Mouse (Mus musculus) right cerebral cortex, postnatal 4 days (tissue): ENCODE measurements at regions not wholly inside any gene's neighbourhood (a gene's known extent, or its start where the extent isn't known, plus 50 kb on each side); places are given as distances from the start of the nearest gene placed in this dataset.

Experiments used
- DNase-seq: peaks from one replicate; pipeline ENCODE4 v3.0.0-alpha.2; 2022

GRCm38 (mm10) chr1:186572651-186573050 lies 133.1 kb downstream of the Tgfb2 start:
- DNase-seq = no peak

DNA sequence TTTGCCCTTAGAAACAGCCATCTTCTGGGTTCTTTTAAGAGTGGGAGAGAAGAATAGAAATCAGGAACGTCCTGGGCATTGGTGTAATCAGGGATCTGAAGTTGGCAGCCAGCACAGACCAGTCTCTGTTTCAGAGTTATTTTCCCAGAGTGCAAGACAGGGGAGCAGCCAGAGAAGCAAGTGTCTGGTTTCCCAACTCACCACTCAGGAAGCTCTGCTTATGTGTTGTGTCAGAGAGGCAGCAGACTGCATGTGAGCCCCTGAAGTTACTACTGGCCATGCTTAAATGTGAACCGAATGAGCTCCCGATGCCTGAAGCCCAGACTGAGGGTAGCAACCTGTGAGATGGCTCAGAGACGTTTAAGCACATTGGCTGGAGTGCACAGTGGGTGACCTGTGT lies 133.7 kb downstream of the Tgfb2 start:
- no peak for DNase-seq

GRCm38 (mm10) chr1:186568496-186568895 lies 137.3 kb downstream of the Tgfb2 start:
- no peak for DNase-seq

GRCm38 (mm10) chr1:186568076-186568475 lies 137.7 kb downstream of the Tgfb2 start:
- no peak for DNase-seq

DNA sequence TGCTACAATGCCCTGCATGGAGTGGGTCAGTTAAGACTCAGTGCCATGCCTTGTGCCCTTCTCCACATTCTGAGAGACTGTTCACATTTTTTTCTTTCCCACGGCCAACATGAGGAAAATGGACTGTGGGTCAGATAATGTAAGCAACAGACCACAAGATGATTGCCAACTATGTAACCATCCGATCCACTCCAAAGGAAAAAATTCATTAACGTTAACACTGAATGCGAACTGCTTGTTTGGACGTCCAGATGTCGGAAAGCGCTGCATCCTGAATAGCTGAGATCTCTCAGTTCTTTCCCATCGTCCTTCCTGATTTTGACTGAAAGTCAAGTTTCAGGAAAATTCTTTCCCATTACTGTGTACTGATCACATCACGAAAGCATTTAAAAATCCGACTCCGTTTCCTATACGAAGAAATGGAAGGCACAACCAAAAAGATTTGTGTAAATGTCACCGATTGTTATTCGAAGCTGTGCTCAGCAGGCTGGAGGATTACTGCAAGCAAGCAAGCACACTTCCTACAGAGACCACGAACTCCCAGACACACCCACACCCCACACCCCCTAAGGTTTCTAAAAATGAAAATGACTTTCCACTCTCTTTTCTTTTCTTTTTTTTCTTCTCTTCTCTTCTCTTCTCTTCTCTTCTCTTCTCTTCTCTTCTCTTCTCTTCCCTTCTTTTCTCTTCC lies 138.5 kb downstream of the Tgfb2 start:
- no peak for DNase-seq

GRCm38 (mm10) chr1:186562027-186562426 lies 143.8 kb downstream of the Tgfb2 start:
- DNase-seq = no peak

DNA sequence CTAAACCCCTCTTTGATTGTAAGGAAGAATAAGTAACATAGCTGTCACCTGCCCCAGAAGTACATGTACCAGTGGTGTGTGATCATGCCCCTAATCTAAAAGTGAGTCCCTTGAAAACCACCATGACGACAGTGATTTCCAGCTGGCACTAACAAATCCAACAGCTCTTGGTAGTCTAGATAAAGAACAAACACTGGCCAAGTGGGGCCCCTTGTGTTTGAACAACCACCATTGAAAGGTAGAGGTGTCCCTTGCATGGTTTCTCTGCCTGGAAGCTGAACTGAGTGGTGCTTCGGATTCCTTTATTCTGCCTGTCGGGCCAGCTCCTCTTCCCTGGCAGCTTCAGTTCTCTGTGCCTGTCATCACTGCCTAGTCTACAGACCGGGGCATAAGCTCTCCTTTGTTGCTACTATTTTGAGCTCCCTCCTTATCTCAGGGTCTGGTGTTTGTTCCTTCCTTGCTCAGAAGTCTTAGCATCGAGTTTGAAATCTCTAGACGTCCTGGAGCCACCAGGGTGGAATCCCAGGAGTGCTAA lies 150.3 kb downstream of the Tgfb2 start:
- no peak for DNase-seq

- DNase-seq = no peak
Measured at GRCm38 (mm10) chr1:186554520-186555010, 151.2 kb downstream of the Tgfb2 start.

DNA sequence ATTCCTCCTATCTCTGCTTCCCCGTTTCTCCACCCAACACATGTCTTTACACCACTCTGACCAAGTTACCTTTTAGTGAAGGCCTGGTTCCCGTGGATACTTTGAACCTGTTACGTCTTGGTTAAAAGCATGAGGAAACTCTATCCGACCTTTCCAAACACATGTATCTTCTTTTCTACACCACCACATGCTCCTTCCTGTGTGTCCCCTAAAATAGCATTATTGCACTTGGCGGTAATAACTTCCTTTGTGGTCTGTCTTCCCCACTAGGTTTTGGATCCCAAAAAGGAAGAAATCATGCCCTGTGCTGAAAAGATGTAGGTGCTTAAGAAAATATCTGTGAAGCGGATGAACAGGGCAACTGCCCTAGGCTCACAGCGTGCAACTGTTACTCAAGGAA lies 153.1 kb downstream of the Tgfb2 start:
- DNase-seq = no peak

DNA sequence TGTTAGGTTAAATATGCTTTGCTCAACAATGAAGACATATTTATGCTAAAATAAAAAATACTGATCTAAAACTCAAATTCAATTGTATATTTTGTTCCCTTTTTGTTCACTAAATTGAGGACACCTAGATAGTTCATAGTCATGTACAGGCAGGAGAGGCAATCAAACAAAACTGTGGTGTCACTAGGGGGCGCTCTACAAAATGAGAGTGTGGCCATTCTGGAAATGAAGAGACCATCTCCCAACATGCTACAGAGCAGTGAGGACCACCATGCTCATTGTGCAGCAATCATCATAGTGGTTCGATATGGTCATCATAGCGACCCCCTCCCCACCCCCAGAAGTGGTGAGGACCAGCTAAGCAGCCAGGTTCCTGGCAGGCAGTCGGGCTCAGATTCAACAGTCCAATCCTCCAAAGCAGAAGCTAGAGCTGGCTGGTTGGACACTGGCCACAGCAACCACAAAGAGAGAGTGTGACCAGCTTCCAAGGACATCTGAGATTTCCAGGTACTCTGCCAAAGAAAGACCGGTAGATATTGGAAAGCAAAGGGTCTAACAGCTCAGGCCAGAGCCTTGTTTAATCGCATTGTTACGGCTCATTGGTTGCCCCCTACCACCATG lies 155.4 kb downstream of the Tgfb2 start:
- DNase-seq = peak; percentile 19

GRCm38 (mm10) chr1:186549207-186549606 lies 156.6 kb downstream of the Tgfb2 start:
- no peak for DNase-seq

GRCm38 (mm10) chr1:186546386-186547185 lies 159.2 kb downstream of the Tgfb2 start:
- DNase-seq = no peak

GRCm38 (mm10) chr1:186540070-186540469 lies 165.7 kb downstream of the Tgfb2 start:
- DNase-seq = no peak

- no peak for DNase-seq
Measured at GRCm38 (mm10) chr1:186538233-186538632, 167.6 kb downstream of the Tgfb2 start.

DNA sequence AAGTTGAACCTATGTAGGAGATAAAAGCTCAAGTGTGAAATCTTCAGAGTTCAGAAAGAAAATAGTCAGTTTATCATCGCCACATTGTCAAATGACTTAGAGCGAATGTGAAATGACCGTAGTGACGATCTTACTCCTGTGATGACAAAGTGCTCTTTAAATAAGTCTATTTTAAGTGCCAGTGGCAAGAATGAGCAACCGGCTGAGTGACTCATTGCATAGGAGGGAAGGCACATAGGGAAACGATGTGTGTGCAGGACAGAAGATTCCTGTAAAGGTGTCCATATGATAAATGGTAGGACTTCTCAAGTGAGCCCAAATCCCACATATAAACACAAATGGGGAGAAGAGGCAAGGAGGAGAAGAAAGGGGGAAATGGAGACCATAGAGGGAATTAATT lies 189.8 kb downstream of the Tgfb2 start:
- no peak for DNase-seq

- no peak for DNase-seq
Measured at GRCm38 (mm10) chr1:186515071-186515470, 190.7 kb downstream of the Tgfb2 start.

DNA sequence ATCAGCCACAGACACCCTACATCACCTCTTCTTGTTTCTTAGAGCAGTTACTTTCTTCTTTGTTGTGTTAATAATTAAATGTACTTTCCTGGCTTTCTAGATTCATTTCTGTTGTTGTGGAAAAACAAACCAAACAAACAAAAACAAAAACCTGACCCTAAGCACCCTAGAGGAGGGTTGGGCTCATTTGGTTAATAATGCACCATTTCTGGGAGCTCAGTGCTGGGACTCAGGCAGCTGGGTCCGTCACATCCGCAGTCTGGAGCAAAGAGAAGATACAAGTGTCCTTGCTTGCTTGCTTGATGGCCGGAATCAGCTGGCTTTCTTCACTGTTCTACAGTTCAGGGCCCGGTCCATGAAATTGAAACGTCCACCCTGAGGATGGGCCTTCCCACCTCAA lies 191.9 kb downstream of the Tgfb2 start:
- DNase-seq = no peak

GRCm38 (mm10) chr1:186510531-186510930 lies 195.3 kb downstream of the Tgfb2 start:
- DNase-seq = no peak

DNA sequence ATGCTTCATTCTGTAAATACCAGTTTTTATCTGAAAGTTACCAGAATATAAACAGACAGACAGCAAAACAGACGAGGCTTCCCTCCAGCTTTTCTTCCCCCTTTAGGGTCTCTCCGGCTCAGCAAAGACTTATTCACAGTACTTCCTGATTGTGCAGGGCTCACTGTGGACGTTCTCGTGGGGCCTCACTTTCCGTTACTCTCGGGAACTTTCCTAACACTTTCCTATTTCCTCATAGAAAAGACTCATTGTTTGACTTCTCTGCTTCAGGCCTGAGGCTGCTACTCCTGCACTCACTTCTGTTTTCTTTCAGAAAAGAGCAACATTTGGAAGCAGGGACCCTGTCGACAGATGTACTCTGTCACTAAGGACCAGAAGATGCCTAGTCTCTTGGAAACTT lies 197.4 kb downstream of the Tgfb2 start:
- no peak for DNase-seq

GRCm38 (mm10) chr1:186507956-186508355 lies 197.8 kb downstream of the Tgfb2 start:
- DNase-seq = no peak

- no peak for DNase-seq
Measured at GRCm38 (mm10) chr1:186506517-186506916, 199.3 kb downstream of the Tgfb2 start.

DNA sequence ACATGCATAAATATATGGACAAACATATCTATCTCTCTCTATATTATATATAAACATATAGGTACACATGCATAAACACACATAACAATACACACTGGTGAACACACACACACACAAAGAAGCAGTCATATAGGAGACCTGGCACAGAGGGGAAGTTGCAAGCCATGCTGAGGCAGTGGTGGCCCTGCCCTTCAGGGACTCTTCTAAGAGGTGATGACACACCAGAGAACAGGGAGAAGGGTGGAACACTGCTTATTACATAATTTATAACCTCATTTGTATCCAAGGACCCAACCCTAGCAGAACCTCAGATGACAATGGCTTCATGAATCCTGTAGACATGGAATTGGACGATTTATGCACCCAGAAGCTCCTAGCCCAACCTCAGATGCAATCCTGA lies 199.9 kb downstream of the Tgfb2 start:
- no peak for DNase-seq

GRCm38 (mm10) chr1:186505051-186505711 lies 200.6 kb downstream of the Tgfb2 start:
- DNase-seq = no peak
